Comparison of ENCODE assay signal across 13 mouse cellular contexts in the genomic region with DNA sequence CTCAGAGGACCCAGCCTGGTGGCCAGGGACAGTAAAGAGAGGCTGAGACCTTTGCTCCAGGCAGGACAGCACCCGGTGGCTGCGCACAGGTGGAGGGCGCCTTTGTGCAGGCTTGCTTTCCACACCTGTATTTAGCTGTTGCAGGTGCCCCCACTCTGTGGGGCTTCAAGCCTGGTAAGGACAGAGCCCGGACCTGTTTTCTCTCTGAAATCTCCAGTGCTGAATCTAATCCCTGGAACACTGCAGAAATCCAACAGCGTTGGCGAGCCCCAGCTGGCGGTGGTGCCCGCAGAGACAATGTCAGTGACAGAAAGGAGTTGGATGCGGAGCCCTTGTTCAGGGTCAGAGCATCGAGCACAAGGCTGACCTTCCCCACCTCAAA.
A peak's percentile ranks its signal among the peaks of the same experiment; 100 is the strongest.
DNase-seq lines count a peak whose midpoint lies in the region; ATAC-seq lines count a peak whose summit lies in the region.
"Had no signal": no experiment of that assay in that cellular context is flagged by ENCODE, and none has a peak within 500 bp of the region (broad histone marks: within the 10 kb centered on the region; RNA-seq: fewer than 3 reads in every experiment).

No protein-coding gene starts in this region.

- H3K9me3 ChIP-seq in hindbrain, embryonic 13.5 days: no peaks in the 10 kb centered on the region
- no peaks in the 10 kb centered on the region for H3K9me3 ChIP-seq in hindbrain, embryonic 16.5 days (ENCODE audit: control insufficient read depth, low read length)
- H3K9me3 ChIP-seq in forebrain, embryonic 15.5 days: no peaks in the 10 kb centered on the region
- H3K9me3 ChIP-seq: limb, embryonic 13.5 days had no signal

- H3K4me1 ChIP-seq in hindbrain, embryonic 13.5 days (replicated peaks): peaks cover 42% of the 10 kb centered on the region
- peaks cover 26% of the 10 kb centered on the region for H3K4me1 ChIP-seq in hindbrain, embryonic 16.5 days (ENCODE audit: control insufficient read depth, insufficient read depth, low read depth, low read length)
- peaks cover 35% of the 10 kb centered on the region for H3K4me1 ChIP-seq in forebrain, embryonic 15.5 days

- H3K27me3 ChIP-seq in hindbrain, embryonic 13.5 days: 0 out of 2 replicates have a peak, but pooled peaks cover 5% of the 10 kb centered on the region
- no peaks in the 10 kb centered on the region for H3K27me3 ChIP-seq in hindbrain, embryonic 16.5 days (replicated peaks; ENCODE audit: control insufficient read depth, insufficient read depth, low read length)
- no peaks in the 10 kb centered on the region for H3K27me3 ChIP-seq in forebrain, embryonic 15.5 days
- H3K27me3 ChIP-seq: embryonic facial prominence, embryonic 12.5 days; limb, embryonic 13.5 days had no signal

- peak overlapping the region; percentile 35; the same call in 1 of the 2 replicates for H3K27ac ChIP-seq in hindbrain, embryonic 13.5 days
- no peak overlapping the region for H3K27ac ChIP-seq in hindbrain, embryonic 16.5 days (ENCODE audit: low read depth, low read length)
- H3K27ac ChIP-seq in forebrain, embryonic 15.5 days (replicated peaks): peak overlapping the region; percentile 49; the same call in 1 of the 2 replicates
- H3K27ac ChIP-seq: embryonic facial prominence, embryonic 12.5 days; heart, adult 2 months; limb, embryonic 13.5 days had no signal

- ATAC-seq in hindbrain, embryonic 13.5 days (ENCODE audit: low FRiP score): no peak
- ATAC-seq in hindbrain, embryonic 16.5 days: no peak
- no peak for ATAC-seq in forebrain, embryonic 15.5 days (replicated peaks)

- no peak overlapping the region for H3K4me3 ChIP-seq in hindbrain, embryonic 13.5 days
- no peak overlapping the region for H3K4me3 ChIP-seq in hindbrain, embryonic 16.5 days (ENCODE audit: low read length)
- H3K4me3 ChIP-seq in forebrain, embryonic 15.5 days: no peak overlapping the region
- H3K4me3 ChIP-seq: embryonic facial prominence, embryonic 12.5 days; heart, adult 2 months; limb, embryonic 13.5 days had no signal

- no peak overlapping the region for H3K4me2 ChIP-seq in hindbrain, embryonic 13.5 days
- H3K4me2 ChIP-seq in hindbrain, embryonic 16.5 days (ENCODE audit: low read length): no peak overlapping the region
- no peak overlapping the region for H3K4me2 ChIP-seq in forebrain, embryonic 15.5 days (replicated peaks)
- H3K4me2 ChIP-seq: embryonic facial prominence, embryonic 12.5 days; limb, embryonic 13.5 days had no signal

- WGBS in hindbrain, embryonic 13.5 days: 55% methylated on average over 10 of the region's 10 CpGs
- 39% methylated on average over 10 of the region's 10 CpGs for WGBS in hindbrain, embryonic 16.5 days
- 66% methylated on average over 10 of the region's 10 CpGs for WGBS in forebrain, embryonic 15.5 days

- no peaks in the 10 kb centered on the region for H3K36me3 ChIP-seq in hindbrain, embryonic 13.5 days
- H3K36me3 ChIP-seq in hindbrain, embryonic 16.5 days (ENCODE audit: control insufficient read depth, insufficient read depth, low read length): no peaks in the 10 kb centered on the region
- H3K36me3 ChIP-seq in forebrain, embryonic 15.5 days: no peaks in the 10 kb centered on the region
- H3K36me3 ChIP-seq: embryonic facial prominence, embryonic 12.5 days; limb, embryonic 13.5 days had no signal

- DNase-seq in spleen, adult 18-20 months: peak; percentile 24 to 36
- no peak for DNase-seq in spleen, postnatal 36 days (ENCODE audit: low spot score in 2 of 2)
- DNase-seq in urinary bladder, postnatal 25 days (ENCODE audit: low spot score): no peak
- DNase-seq in lung, postnatal 36 days: no peak
- DNase-seq: liver, postnatal 0 days; right cerebral cortex, adult 18-20 months; thymus, postnatal 4 days had no signal

- peak overlapping the region; percentile 56; the same call in 1 of the 2 replicates for H3K9ac ChIP-seq in hindbrain, embryonic 13.5 days
- no peak overlapping the region; the same call in 1 of the 2 replicates for H3K9ac ChIP-seq in hindbrain, embryonic 16.5 days (ENCODE audit: low read depth, low read length)
- H3K9ac ChIP-seq in forebrain, embryonic 15.5 days (replicated peaks): no peak overlapping the region
- H3K9ac ChIP-seq: embryonic facial prominence, embryonic 12.5 days; limb, embryonic 13.5 days; liver, postnatal 0 days had no signal

Comparison
In these comparisons a context has a peak if more than half of its experiments do, and no peak if none do; other contexts are left out.
1. DNase-seq: peak in spleen, adult 18-20 months (2 of 2); none in spleen, postnatal 36 days (0 of 2), urinary bladder, postnatal 25 days (single experiment) and lung, postnatal 36 days (single experiment).